18 mouse cellular contexts compared by ENCODE assay signal in the genomic region with DNA sequence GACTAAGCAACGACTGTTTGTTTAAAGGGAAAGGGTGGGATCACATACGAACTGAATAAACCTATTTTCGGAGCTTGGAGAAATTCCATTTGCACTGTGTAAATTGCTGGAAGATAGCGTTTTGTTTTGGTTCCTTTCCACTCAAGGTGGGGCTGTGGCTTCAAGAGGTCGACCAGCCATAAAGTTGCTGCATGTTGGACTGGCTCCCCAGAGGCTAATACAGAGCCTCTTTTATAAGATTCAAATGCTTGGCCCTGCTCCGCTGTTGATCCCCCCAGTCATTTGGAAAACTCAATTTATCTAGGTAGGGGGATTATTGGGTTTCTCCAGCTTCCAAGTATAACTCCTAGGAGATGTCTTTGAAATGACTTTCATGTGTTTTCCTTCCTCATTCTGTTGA.
"Had no signal": no experiment of that assay in that cellular context is flagged by ENCODE, and none has a peak within 500 bp of the region (broad histone marks: within the 10 kb centered on the region; RNA-seq: fewer than 3 reads in every experiment).

No protein-coding gene starts in this region.

- H3K9ac ChIP-seq: lung, embryonic 14.5 days; midbrain, embryonic 12.5 days; neural tube, embryonic 13.5 days; neural tube, embryonic 15.5 days had no signal

- ATAC-seq: midbrain, embryonic 16.5 days had no signal

- H3K27me3 ChIP-seq: neural tube, embryonic 15.5 days had no signal

- H3K36me3 ChIP-seq: midbrain, embryonic 10.5 days; midbrain, embryonic 12.5 days; neural tube, embryonic 13.5 days; neural tube, embryonic 15.5 days had no signal

- H3K9me3 ChIP-seq: midbrain, embryonic 10.5 days; midbrain, embryonic 12.5 days; neural tube, embryonic 13.5 days; neural tube, embryonic 15.5 days had no signal

- H3K4me2 ChIP-seq: lung, embryonic 14.5 days; midbrain, embryonic 12.5 days; neural tube, embryonic 13.5 days; neural tube, embryonic 15.5 days had no signal

- DNase-seq: lung, embryonic 14.5 days; lung, postnatal 10 days; lung, postnatal 4 days; midbrain, embryonic 14.5 days; retina, postnatal 1 day; right cerebral cortex, adult 18-20 months; right cerebral cortex, postnatal 25 days; right cerebral cortex, postnatal 4 days; spleen, adult 18-20 months; thymus, adult 18-20 months; thymus, postnatal 14 days; thymus, postnatal 36 days had no signal

- H3K27ac ChIP-seq: midbrain, embryonic 10.5 days; midbrain, embryonic 12.5 days; neural tube, embryonic 13.5 days; neural tube, embryonic 15.5 days had no signal

- H3K4me3 ChIP-seq: midbrain, embryonic 10.5 days; midbrain, embryonic 12.5 days; myocyte; neural tube, embryonic 13.5 days; neural tube, embryonic 15.5 days had no signal
